Mouse (Mus musculus) limb, embryonic 14.5 days (tissue): ENCODE measurements around the gene Setd7. TPM values are rescaled to one million over a fixed set of nuclear protein-coding genes. Genes with fewer than 3 reads are reported as not detected.

Experiments
- ATAC-seq: fragments of 200-750 bp; cut with Nextera tagmentation; 2 replicates; pipeline ENCODE4 v1.8.0; 2017; ENCODE audit warnings: low read depth, moderate number of reproducible peaks, moderate TSS enrichment; ENCODE audit not compliant: low FRiP score
- DNase-seq: peaks from one replicate; pipeline ENCODE4 v3.0.0-alpha.2; 2015; ENCODE audit warnings: low spot score
- H3K27ac ChIP-seq: fragments of 300-500 bp; sonication (generic); replicated peaks from 2 replicates; pipeline ENCODE4 v1.5.1; 2014; ENCODE audit warnings: low read depth, mild to moderate bottlenecking, low read length, moderate library complexity, mixed read lengths
- H3K27me3 ChIP-seq: fragments of 300-500 bp; sonication (generic); 2 replicates; pipeline ENCODE4 v1.6.1; 2014; ENCODE audit warnings: low read length, mixed read lengths; ENCODE audit not compliant: control insufficient read depth, insufficient read depth
- H3K36me3 ChIP-seq: fragments of 300-500 bp; sonication (generic); 2 replicates; pipeline ENCODE4 v1.6.1; 2014; ENCODE audit warnings: mild to moderate bottlenecking, low read length, moderate library complexity, mixed read lengths; ENCODE audit not compliant: control insufficient read depth, insufficient read depth
- H3K4me1 ChIP-seq: fragments of 300-500 bp; sonication (generic); 2 replicates; pipeline ENCODE4 v1.6.1; 2014; ENCODE audit warnings: antibody characterized with exemption, low read length, mixed read lengths; ENCODE audit not compliant: control insufficient read depth, insufficient read depth
- H3K4me2 ChIP-seq: fragments of 300-500 bp; sonication (generic); replicated peaks from 2 replicates; pipeline ENCODE4 v1.6.1; 2014; ENCODE audit warnings: low read depth, mild to moderate bottlenecking, low read length, moderate library complexity; ENCODE audit not compliant: severe bottlenecking
- H3K4me3 ChIP-seq: fragments of 300-500 bp; sonication (generic); replicated peaks from 2 replicates; pipeline ENCODE4 v1.5.1; 2014; ENCODE audit warnings: low read length
- H3K9ac ChIP-seq: fragments of 300-500 bp; sonication (generic); 2 replicates; pipeline ENCODE4 v1.6.1; 2014; ENCODE audit warnings: mild to moderate bottlenecking, low read depth, low read length, moderate library complexity; ENCODE audit not compliant: severe bottlenecking
- H3K9me3 ChIP-seq: fragments of 300-500 bp; sonication (generic); 2 replicates; pipeline ENCODE4 v1.6.1; 2016; ENCODE audit warnings: low read length; ENCODE audit not compliant: control insufficient read depth
- POLR2A ChIP-seq: fragments of 200-500 bp; IDR thresholded peaks from 2 replicates; pipeline ENCODE4 v1.8.0; 2012; ENCODE audit warnings: inconsistent platforms, mild to moderate bottlenecking, moderate library complexity, borderline replicate concordance; ENCODE audit not compliant: insufficient read depth, insufficient read length; ENCODE audit errors: extremely low read depth
- WGBS: fragments of 180-500 bp; shearing (Covaris S2); extraction: QIAGEN DNeasy Blood & Tissue Kit; methylation state at CpG from one replicate; pipeline ENCODE4 v1.1.7; 2014; 5-methylcytosine and 5-hydroxymethylcytosine counted together
- polyA plus RNA-seq, 2 experiments: library from polyadenylated mRNA; depleted of rRNA in 1 of 2; stranded (reverse) in 1 of 2; unstranded in 1 of 2; fragments of >200 nt; fragmentation: Nextera tagmentation in 1 of 2; extraction: Ambion mirVana in 1 of 2; gene quantifications; 2 replicates each; pipeline versions ENCODE4 v1.2.1 to v1.2.3; 2012 to 2014

Gene Setd7
- polyA plus RNA-seq, 2 experiments, result 6.1 to 19.6 TPM

DNA sequence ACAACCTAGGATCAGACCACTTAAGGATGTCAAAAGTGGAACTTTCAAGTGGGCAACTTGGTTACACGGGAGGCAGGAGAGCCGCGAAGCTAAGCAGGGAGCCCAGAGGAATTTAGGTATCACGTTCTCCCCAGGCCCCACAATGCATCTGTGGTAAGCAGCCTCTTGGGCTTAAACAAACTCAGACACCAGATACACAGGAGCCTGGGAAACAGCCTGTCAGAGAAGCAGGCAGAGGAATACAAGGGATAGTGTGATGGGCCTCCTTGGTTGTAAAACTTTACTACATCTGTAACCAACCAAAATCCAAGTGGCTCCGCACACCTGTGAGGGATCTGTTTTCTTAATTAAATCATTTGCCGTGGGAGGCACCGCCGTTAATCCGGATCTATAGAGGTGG, 26.7 kb downstream of the Setd7 start:
- no peaks in the 10 kb centered on the region for H3K9me3 ChIP-seq
- no peak overlapping the region for H3K9ac ChIP-seq
- 0 out of 2 replicates have a peak, but pooled peaks cover 4% of the 10 kb centered on the region for H3K4me1 ChIP-seq
- H3K27ac ChIP-seq, result no peak overlapping the region
- no peak overlapping the region for H3K4me3 ChIP-seq
- TF ChIP-seq POLR2A, result no peak
- no peaks in the 10 kb centered on the region for H3K27me3 ChIP-seq
- no peak overlapping the region for H3K4me2 ChIP-seq
- ATAC-seq (peak; percentile 62; the same call in 1 of the 2 replicates), DNase-seq (no peak)
- peaks cover 62% of the 10 kb centered on the region for H3K36me3 ChIP-seq
- WGBS, result 49% methylated on average over 9 of the region's 9 CpGs

DNA sequence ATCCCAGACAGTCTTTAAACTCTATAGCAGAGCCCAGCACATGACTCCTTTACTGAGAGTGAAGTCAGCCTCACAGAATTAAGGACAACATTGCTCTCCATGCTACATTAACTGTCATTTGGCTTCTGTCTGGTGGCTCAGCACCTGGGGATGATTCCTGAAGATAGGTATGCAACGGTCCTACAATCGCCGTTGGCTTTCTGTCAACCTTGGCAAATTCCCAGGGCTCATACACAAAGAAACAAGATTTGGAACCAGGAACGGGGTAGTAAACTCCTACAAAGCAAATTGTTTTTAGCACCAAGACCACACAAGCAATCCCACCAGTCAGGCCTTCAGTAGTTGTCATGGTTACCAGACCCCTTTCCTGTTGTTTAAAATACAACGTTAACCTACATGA, 27.1 kb downstream of the Setd7 start:
- Histone ChIP-seq H3K9me3 (no peaks in the 10 kb centered on the region), H3K36me3 (peaks cover 65% of the 10 kb centered on the region), H3K27me3 (no peaks in the 10 kb centered on the region), H3K27ac (no peak overlapping the region), H3K9ac (no peak overlapping the region), H3K4me2 (no peak overlapping the region), H3K4me1 (0 out of 2 replicates have a peak, but pooled peaks cover 4% of the 10 kb centered on the region), H3K4me3 (no peak overlapping the region)
- WGBS, result 73% methylated on average over 5 of the region's 5 CpGs
- no peak for TF ChIP-seq POLR2A
- ATAC-seq, result no peak
- no peak for DNase-seq

DNA sequence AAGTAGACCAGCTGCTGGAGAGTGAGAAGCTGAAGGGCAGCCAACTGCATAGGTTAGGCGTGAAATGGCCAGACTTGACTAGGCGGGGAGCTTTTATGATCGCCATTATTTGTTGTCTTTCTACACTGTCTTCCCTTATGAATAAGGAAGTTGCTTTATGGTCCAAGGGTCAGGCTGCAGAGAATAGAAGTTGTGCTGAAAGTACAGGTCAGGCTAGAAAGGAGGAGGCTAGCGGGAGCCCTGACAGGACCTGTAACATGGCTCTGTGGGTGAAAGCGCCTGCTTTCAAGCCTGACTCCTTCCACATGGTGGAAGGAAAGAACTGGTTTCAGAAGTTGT, 28.4 kb downstream of the Setd7 start:
- no peak overlapping the region for H3K9ac ChIP-seq
- H3K4me1 ChIP-seq, result 0 out of 2 replicates have a peak, but pooled peaks cover 4% of the 10 kb centered on the region
- DNase-seq (no peak), ATAC-seq (no peak)
- no peaks in the 10 kb centered on the region for H3K9me3 ChIP-seq
- no peak for TF ChIP-seq POLR2A
- 0 out of 2 replicates have a peak overlapping the region, but pooled peaks have one; percentile 33 for H3K27ac ChIP-seq
- H3K4me3 ChIP-seq, result no peak overlapping the region
- no peaks in the 10 kb centered on the region for H3K27me3 ChIP-seq
- 80% methylated on average over 5 of the region's 5 CpGs for WGBS
- no peak overlapping the region for H3K4me2 ChIP-seq
- H3K36me3 ChIP-seq, result peaks cover 57% of the 10 kb centered on the region

DNA sequence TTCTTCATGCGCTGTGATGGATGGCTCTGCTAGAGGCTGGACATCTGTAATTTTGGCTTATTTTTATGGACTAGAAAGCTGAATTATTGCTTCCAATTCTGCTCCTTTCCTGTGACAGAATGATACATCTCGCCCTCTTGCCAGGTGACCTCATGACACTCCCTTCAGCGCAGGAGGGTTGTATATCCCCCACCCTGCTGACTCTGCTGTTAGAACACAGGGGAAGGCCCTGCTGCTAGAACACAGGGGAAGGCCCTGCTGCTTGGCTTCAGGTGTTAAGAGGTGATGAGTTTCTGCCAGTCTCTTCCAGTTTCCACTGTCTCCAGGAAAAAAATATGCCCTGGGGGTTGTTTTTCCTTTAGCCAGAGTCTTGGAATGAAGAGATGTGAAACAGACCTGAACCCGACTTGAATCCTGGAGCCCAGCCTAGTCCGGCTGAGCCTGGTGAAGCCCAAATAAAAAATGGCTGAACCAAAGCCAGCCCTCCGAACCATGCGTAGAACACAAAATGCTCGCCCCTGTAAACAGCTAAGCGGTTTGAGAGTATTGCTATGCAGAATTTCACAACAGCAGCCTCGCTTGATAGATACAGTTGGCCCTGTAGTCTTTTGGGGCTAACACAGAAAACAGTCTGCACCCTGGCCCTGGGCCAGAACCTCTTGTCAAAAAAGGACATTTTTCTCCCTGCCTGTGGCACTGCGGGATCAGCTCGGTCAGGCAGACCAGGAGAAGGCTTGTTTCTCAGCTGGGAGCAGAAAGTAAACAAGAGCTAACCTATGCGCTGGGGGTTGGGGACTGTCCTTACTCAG, 29.0 kb downstream of the Setd7 start:
- ATAC-seq (peak; percentile 30), DNase-seq (peak; percentile 38)
- Histone ChIP-seq H3K9me3 (no peaks in the 10 kb centered on the region), H3K9ac (no peak overlapping the region), H3K4me3 (no peak overlapping the region), H3K4me2 (no peak overlapping the region), H3K36me3 (peaks cover 61% of the 10 kb centered on the region), H3K4me1 (0 out of 2 replicates have a peak, but pooled peaks cover 4% of the 10 kb centered on the region), H3K27me3 (no peaks in the 10 kb centered on the region), H3K27ac (peak overlapping the region; percentile 33; the same call in 1 of the 2 replicates)
- no peak for TF ChIP-seq POLR2A
- 74% methylated on average over 13 of the region's 13 CpGs for WGBS

DNA sequence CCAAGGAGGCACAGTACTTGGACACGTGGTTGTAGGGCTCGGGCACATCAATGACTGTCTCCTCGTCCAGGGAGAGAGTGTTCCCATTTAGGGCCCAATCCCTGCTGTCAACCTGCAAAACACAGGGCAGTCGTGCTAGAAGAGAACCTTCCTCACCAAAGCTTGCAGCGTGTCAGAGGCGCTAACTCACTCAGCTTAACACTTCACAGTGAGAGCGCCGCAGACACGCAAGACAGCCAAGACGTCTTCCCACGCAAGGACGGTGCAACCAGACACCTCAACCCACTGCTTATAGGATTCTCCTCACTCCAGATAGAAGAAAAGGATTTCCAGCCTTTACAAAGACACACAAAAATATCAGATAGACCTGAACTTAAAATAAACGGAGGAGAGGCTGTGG, 33.8 kb downstream of the Setd7 start:
- no peak for TF ChIP-seq POLR2A
- no peak overlapping the region for H3K4me3 ChIP-seq
- H3K9ac ChIP-seq, result no peak overlapping the region
- no peak overlapping the region for H3K4me2 ChIP-seq
- H3K4me1 ChIP-seq, result 0 out of 2 replicates have a peak, but pooled peaks cover 1% of the 10 kb centered on the region
- no peak for DNase-seq
- no peak overlapping the region for H3K27ac ChIP-seq
- no peaks in the 10 kb centered on the region for H3K9me3 ChIP-seq
- no peak for ATAC-seq
- WGBS, result 88% methylated on average over 13 of the region's 13 CpGs
- H3K27me3 ChIP-seq, result no peaks in the 10 kb centered on the region
- H3K36me3 ChIP-seq, result peaks cover 81% of the 10 kb centered on the region
